Mouse (Mus musculus) lung, postnatal 10 days (tissue): ENCODE measurements around the gene Map2k4.
A peak's percentile ranks its signal among the peaks of the same experiment; 100 is the strongest.

Source experiments
- DNase-seq: peaks from one replicate; pipeline ENCODE4 v3.0.0; 2021

Gene Map2k4

GRCm38 (mm10) chr11:65704861-65705260 lies 83.2 kb downstream of the Map2k4 start:
- no peak for DNase-seq

GRCm38 (mm10) chr11:65678824-65679402 lies 109.2 kb downstream of the Map2k4 start:
- peak; percentile 56 for DNase-seq

DNA sequence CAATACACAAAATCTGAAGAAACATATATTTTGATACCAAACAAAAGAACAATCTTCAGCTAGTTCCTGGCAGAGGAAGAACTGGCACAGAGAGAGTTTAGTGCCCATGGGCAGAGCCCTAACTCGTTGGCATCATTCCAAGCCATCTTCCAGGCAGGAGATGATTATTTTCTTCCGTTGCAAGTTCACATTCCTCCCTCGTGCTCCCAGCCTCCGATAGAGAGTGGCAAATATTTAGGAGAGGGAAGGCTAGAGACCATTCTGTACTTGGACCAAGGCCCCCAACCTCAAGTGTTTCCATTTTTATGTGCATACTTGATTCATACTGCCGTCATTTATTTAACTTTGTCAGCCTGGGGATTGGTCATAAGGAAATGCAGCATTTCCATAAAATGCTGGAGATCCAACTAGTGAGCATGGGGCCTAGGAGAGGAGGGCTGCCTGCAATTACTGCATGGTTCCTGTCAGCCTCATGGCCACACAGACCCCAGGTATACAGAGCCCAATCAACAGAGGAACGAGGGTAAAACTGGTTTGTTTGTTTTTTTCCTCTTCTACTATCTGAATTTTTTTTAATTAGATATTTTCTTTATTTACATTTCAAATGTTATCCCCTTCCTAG lies 120.6 kb downstream of the Map2k4 start:
- no peak for DNase-seq

GRCm38 (mm10) chr11:65664903-65665302 lies 123.2 kb downstream of the Map2k4 start:
- DNase-seq, result no peak

DNA sequence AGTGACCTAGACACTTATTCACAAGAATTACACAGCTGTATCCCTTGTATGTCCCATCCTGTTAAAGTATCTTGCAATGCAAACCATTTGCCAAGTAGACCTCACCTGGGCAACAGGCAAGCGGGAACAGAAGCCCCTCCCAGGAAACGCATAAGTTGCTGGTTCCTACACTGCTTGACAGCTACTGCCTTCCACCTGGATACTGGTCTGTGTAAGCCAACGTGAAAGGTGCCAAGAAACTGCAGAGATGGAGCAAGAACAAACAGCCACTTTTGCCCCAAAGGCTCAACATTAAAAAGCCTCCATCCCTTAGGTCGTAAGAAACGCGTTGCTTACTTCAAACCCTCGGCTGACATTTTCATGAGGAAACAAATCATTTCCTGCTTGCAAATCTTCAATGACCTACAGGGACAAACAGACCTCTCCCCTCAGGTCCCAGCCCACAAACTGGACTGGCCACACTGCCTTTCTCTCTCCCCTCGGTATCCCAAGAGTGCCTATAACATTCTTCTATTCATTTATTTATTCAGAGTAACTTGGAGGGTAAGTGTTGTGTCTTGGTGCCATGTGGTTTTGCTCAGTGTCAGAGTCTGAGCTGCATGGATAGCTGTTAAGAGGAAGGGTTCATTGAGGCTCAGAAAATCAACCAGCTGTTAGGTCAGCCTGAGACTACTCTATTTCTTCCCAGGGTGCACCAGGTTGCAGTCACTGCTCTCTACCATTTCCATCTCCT lies 126.1 kb downstream of the Map2k4 start:
- no peak for DNase-seq

GRCm38 (mm10) chr11:65653932-65654331 lies 134.2 kb downstream of the Map2k4 start:
- no peak for DNase-seq

DNA sequence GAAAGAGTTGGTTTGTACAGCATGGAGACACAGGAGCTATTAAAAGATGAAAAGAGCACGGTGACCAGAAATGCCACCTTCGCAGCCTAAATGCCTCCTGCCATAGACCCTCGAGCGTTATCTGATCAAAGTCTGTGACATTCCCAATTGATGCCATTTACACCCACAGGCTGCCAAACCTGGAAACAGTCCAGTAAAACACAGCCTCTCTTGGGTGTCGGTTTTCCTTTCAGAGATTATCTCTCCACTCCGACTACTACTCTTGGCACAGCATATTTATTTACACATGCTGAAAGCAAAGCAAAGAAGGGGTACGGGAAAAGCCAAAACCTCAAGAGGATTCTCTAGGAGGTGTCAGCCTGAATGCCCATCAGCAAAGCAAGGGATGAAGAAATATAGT lies 136.7 kb downstream of the Map2k4 start:
- DNase-seq, result no peak

DNA sequence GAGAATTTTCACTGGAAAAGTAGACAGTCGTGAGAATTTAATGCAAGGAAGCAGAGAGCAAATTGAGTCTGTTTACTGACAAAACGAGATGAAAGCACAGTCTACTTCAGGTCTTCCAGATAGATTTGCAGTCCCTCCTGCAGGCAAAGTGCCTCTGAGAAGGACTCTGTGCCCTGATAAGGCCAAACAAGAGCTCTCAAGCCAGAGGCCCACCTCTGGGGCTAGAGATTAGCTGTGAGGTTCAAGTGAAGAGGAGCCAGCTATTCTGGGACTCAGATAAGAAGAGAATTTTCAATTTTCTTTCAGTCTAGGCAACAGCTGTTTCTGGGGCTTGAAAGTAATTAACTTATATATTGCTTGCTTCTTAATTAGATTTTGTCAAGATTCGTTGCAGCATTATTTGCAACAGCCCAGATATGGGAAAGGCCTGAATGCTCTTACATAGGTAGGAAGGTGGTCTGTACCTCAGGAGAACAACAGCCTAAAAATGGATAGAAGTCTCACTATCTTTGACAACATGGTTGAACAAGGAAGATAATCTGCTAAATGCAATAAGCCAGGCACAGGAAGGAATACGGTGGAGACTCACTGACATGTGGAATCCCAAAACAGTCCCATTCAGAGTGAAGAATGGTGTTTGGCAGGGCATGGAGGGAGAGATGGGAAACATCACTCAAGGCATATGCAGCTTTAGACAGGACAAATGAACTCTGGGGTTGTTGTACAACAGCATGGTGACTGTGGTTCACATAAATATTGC lies 138.0 kb downstream of the Map2k4 start:
- DNase-seq, result no peak

- DNase-seq, result no peak
Measured at GRCm38 (mm10) chr11:65649469-65649868, 138.6 kb downstream of the Map2k4 start.

DNA sequence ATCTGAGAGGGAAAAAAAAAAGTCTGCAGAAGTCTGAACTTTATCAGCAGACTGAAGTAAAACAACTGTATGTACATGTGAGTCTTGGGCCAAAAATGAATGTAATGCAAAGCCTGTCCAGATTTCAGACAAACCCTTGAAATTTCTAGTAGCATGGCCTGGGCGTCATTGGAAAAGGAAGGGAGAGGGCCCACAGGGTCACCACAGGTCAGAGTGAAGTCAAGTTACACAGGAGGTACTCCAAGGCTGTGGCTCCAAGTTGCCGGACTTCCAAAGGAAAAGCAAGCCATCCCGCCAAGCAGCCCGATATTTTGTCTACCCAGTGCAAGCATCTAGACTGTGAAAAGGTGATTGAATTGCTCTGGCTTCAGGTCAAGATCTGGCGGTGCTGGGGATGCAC lies 141.8 kb downstream of the Map2k4 start:
- DNase-seq, result no peak

DNA sequence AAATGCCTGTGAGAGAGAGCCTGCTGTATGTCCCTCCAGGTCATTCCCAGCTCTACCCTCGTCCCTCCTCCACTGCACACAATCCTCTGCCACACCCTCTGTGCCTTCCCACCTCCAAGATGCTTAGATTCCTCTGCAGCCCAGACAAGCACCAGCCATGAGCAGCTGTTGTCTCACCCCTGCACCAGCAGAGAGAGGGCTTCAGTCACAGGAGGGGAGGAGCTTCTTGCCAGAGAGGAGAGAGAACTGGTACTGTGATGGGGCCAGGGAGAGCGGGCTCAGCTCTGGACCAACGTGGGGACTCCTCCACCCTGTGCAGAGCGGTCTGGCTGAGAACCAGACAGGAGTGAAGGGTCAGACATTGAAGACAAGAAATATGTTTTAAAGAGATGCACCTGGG lies 143.6 kb downstream of the Map2k4 start:
- no peak for DNase-seq

DNA sequence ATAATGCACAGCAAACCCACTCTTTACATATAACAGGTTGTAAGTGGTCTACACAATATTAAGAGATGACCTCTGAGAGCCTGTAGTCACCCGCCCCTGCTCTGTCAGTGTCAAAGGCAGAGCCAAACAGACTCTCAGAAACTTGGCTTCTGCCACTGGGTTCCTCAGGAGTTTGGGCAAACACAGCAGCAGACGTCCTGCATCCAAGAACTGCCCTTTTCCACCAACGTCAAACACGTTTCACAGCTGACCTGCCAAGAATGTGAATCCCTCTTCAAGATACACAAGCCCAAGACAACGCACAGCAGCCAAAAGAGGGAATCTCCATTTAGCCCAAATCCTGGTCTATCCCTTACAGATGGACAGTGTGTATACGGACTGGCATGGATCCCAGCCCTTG lies 147.8 kb downstream of the Map2k4 start:
- no peak for DNase-seq
